Mouse (Mus musculus) cerebellum, adult 2 months (tissue): ENCODE results near the gene Hoxd9.

Source experiments
- CTCF ChIP-seq: fragments of 200-500 bp; IDR thresholded peaks from 2 replicates; pipeline ENCODE4 v1.5.1; 2011; ENCODE audit warnings: low read depth, mild to moderate bottlenecking, control low read depth, low read length, moderate library complexity, borderline replicate concordance; ENCODE audit not compliant: insufficient read depth
- POLR2A ChIP-seq: fragments of 200-500 bp; IDR thresholded peaks from 2 replicates; pipeline ENCODE4 v1.6.1; 2011; ENCODE audit warnings: low read length, control low read depth, borderline replicate concordance; ENCODE audit not compliant: insufficient read depth

DNA sequence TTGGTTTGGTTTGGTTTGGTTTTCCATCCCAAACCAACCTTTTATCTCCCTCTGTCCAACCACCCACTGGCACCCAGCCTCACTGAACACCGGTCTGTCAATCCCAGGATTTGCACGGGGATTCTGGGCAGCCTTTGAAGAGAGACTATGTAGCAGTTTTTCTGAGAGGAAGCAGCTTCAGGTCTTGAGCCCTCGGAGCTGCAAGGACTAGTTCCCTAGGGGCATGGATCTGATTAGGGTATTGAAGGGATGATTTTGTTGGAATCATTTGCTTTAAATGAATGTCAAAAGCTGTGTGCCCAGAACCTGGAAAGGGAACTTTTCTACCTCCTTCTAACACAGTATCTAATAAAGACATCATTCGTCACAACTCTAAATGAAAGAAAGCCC, 40.9 kb upstream of the Hoxd9 start:
- no peak for TF ChIP-seq CTCF
- TF ChIP-seq POLR2A: no peak
